Mouse (Mus musculus) c-Kit-positive CD71-positive TER-119-positive erythroid progenitor cells, embryonic 14.5 days (primary cell): ENCODE measurements around the gene Slc8a1.

Experiments
- DNase-seq: peaks from one replicate; pipeline ENCODE4 v3.0.0-alpha.2; 2013; ENCODE audit warnings: low spot score

Slc8a1 gene

DNA sequence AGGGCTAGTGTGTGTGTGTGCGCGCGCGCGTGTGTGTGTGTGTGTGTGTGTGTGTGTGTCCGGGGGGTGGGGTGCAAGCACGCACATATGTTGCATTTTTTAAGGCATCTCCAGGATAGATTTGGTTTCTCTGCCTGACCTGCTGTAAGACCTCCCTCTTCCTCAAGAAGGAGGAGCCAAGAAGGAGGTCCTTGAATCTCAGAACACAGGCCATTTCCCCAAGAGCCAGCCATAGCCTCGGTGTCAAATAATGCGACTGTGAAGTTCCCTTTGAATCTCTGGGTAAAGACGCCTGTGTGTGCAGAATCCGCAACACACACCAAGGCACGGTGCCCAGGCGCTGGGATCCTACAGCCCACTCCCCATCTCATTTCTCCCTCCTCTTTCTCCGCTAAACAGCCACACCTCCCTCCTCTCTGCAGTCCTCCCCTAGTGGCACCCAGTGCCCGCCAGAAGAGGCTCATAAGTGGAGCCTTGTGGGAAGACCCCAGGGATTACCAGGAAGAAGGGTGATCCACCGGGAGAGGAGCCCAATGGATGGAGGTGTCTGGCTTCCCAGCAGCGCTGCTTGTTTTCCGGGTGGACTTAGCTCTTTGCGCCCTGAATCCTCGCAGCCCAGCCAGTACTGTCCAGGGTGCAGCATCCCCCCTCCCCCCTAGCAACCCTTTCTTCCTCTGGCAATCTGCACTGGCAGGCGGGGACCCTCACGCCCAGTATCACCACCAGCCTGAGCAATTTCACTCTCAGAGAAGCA lies 68.9 kb downstream of the Slc8a1 start:
- DNase-seq, result no peak

DNA sequence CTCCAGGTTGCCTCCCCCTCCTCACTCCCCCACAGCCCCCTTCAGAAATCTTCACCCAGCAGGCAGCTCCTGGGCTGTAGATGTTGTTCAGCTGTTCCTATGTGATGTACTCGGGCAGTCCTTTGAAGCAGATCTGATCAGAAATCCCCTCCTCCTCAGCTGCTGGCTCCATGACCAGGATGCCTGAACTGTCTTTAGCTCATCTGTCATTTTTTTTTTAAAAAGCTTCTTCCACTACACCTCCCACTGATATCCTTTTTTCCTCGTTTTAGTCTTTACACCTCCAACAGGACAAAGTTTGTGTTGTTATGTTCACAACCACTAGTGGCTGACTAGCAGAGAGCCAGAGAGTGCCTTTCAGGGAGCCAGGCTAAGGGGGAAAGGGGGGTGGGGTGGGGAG lies 69.7 kb downstream of the Slc8a1 start:
- no peak for DNase-seq

DNA sequence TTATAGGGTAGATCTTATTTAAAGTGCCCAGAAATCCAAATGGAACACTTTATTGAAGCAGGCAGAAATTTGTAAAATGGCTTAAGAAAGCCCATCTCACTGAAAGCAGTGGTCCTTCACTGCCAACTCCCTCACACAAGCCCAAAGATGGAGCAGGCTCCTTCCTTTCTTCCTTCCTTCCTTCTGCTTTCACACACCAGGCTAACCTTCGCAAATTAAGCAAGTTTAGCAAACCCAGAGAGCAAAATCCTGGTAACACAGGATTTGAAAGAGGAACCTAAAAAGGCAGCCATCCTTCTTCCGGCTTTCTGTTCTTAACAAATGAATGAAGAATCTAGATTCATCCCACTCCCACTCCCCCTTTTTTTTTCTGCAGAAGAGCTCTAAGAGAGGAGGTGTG lies 70.2 kb downstream of the Slc8a1 start:
- DNase-seq, result no peak

DNA sequence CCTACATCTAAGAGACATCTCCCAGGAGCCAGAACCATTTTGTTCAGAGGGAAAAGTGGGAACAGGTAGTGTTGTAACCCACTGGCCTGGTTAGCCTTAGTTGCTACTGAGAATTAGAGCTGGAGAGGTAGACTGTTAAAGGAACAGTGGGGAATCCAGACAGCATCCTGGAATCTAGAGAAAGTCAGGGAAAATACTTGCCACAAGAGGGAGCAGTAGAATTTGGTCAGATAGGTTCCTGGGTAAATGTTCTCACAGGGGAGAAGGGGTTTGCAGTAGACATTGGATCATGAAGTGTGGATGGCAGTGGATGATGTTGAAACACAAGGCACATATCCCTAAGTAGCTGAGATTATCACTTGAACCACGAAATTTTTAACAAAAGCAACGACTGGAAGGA lies 71.6 kb downstream of the Slc8a1 start:
- DNase-seq, result no peak

DNA sequence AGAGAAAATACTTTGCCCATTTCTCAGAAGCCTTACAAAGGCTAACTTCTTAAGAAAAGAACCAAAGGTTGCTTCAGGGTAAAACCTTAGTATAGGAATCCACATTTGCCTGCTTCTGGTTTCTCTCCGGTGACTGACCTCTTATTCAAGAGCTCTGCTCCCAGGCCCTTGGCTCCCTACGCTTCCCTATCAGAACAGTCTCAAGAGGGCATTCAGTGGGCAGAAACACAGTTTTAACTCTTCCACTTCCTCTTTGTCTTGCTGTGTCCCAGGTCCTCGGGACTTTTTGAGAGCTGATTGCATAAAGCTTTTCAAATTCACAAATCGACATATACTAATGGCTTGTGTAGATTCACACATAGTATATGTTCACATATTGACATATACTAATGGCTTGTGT lies 73.3 kb downstream of the Slc8a1 start:
- no peak for DNase-seq

DNA sequence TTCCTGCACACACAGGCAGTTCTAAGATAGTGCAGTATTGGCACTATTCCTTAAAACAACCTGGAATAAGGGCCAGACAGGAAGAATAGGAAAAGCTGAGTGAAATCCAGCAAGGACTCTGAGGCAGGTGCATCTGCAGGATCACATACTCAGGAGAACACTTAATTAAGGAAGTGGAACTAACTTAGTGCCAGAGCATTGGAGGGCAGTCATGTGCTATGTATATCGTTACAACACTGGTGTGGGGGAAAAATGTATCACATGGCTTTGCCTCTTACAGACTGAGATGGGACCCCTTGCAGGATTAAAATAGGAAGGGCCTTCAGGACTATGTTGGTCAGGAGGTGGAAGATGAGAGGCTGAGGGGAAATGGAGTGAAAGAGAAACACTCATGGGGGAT lies 80.3 kb downstream of the Slc8a1 start:
- DNase-seq, result no peak

DNA sequence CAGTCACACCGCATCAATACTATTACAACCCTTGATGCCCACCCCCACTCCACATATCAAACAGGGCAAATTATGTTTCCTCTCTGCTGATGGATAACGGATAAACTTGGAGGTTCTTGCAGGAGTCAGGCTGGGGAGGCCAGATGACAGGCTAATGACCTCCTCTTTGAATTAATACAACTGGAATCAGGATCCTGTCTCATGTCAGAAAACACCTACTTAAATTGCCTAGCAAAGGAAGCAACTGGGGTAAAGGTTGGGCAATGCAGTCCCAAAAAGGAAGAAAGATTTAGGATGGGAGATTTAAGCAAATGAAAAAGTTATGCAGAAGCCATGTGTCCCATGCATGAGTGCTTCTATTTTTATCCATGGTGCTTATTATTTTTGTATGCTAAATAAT lies 83.6 kb downstream of the Slc8a1 start:
- DNase-seq, result no peak

DNA sequence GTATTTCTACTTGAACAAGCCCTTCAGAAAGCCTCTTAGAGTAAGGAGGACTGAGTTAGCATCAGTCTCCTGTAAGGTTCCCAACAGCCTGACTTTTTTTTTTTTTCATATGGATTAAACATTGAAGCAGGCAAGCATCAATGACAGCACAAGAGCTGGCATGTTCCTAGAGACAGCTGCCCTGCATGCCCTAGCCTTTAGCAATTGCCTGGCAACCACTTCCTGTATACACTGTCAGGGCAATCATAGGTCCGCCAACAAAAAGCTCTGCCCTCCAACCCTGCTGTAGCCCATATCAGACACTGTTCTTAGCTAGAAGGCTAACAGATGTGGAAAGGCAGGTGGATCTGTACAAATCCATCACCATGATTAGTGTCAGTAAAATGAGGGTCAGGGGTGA lies 85.2 kb downstream of the Slc8a1 start:
- DNase-seq, result no peak

DNA sequence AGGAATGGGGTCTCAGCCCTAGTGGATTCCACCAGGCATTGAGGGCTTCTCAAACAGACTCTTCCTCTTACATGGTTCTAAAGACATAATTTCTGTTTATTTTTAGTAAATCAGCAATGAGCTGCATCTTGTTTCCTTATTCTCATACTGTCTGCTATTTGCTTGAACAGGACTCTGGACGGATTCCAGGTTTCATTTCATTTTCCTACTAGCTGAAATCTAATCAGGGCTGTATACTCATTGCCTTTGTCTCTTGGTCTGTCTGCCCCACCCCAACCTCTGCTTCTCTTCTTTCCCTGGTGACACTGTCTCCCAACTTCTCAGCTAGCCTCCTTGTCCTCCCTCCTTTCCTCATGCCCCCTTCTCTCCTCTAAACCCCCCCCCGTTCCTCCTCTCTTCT lies 101.4 kb downstream of the Slc8a1 start:
- DNase-seq, result no peak

DNA sequence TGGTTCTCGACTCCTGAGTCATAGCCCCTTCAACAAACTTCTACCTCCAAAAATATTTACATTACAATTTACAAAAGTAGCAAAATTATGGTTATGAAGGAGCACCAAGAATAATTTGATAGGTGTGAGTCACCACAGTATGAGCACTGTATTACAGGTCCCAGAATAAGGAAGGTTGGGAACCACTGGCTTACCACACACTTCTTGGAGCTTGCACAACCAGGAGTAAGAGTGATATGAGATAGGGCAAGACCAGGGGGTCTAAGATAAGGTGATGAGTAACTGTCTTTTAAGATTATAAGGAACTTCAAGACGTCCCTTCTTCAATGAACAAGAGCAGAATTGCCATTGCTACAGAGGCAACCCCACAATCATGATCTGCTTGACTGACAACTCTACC lies 107.7 kb downstream of the Slc8a1 start:
- DNase-seq, result no peak

DNA sequence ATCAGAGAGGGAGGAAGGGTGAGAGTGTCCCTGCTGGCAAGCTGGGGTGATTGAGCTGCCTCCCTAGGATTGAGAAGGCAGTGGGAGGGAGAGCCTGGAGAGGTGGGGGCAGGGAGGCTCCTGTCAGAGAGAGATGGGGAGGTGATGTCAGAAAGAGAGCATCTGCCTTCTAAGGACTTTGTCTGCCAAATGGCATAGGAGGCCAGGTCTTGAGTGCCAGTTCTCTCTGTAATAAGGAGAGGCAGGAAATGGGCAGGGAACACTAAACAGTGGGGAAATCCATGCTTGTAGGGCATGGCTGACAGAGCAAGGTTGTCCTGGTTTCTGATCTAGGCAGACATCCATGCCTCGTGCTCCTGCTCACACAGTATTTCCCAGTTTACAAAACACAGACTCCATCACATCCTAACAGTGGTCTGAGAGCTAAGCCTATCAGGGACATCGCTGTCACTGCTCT lies 117.0 kb downstream of the Slc8a1 start:
- DNase-seq, result no peak

DNA sequence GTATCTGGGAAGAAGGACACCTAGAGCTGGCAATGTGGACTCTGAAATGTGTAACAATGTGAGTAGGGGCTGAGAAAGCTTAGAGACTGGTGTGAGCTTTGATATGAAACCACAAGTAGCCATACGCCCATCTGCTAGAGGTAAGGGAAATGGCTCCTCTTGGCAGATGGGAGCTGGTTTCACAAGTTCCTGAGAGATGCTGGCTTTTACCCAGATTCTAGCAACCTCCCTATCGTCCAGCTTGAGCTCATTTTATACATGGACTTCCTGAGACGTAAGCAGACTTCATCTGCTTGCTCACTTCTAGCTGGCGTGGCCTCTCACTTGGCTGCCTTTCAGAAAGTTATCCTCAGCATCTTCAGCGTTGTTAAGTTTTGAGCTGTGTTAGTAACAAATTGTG lies 119.7 kb downstream of the Slc8a1 start:
- no peak for DNase-seq

DNA sequence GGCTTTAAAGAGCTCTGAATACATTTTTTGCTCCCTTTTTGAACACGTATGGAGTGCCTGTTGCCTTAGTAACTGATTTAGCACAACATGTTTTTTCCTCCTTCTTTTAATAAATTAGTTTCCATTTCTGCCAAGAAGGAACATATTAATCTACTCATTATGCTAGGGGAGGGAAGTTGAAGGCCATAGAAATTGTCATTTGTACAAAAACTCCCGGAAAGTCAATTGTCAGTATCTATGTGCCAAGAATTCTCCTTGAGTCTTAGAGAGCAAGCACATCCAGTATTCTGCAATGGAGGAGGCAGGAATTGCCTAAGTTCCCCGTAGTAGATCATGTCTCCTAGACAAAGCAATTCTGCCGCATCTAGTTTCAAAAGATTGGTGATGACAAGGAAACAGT lies 121.9 kb downstream of the Slc8a1 start:
- no peak for DNase-seq

DNA sequence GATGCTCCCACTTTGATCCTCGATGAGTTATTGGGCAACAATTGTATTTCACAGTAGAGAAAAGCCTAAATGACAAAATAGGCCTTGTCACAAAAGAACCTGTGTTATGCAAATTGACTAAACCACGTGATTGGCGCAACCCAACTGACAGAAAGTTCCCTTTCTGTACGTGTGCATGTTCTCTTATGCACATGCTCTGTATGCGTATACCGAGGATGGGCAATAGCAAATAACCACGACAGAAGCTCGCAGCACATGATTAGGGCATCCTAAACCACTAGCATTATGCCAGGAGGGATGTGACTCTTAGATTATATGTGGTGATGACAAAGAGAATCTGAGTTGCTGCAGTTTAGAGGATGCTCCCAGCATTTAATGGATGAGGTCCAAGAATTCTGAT lies 122.8 kb downstream of the Slc8a1 start:
- DNase-seq, result no peak

DNA sequence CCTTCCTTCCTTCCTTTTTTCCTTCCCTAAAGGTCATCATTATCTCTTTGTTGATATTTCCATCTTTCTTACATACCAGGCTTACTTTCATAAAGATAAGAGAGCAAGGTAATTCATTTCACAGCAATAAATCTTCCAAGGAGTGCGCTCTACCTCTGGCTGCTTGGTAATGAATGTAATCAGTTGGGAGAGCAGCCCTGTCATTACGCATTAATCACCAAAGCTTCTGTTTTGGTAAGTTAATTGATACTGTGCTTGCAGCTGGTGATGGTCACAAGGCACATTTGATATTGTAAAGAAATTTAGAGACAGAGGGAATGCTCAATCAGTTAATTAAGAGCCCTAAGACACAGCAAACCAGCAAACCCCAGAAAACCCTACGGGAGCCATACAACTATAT lies 130.7 kb downstream of the Slc8a1 start:
- no peak for DNase-seq

DNA sequence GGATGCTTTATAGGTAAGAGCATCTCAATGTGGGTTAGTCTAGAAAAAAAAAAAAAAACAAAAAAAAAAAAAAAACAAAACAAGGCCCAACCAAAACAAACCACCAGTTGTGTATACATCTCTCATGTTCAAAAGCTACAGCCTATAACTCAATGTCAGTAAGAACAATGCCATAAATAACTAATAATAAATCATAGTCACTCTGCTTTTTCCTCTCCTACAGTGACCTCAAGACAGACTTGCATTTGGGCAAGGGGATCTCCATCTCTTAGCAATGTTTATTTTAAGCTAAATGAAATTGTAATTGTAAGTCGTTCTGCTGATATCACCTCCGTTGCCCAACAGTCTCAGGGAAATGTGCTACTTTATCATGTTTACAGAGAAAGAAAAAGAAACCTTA lies 132.1 kb downstream of the Slc8a1 start:
- no peak for DNase-seq

DNA sequence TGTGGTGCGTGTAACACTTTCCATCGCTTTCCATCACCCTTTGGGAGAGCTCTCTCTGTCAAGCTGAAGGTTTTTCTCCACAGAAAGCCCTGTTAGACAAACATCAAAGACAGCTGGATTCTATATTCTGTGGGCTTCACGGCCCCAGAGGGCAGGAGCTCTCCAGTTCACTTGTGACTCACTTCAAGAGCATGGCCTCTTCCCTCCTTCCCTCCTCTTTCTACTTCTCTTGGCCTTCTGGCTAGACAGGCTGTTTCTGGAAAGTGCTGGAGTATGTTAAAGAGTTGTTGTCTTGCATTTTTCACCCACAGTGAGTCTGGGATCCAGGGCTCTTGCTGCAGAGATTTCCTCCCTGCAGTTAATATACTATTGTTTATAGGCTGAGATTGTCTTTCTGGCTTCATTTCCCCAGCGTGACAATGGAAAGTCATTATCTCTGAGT lies 132.9 kb downstream of the Slc8a1 start:
- no peak for DNase-seq

DNA sequence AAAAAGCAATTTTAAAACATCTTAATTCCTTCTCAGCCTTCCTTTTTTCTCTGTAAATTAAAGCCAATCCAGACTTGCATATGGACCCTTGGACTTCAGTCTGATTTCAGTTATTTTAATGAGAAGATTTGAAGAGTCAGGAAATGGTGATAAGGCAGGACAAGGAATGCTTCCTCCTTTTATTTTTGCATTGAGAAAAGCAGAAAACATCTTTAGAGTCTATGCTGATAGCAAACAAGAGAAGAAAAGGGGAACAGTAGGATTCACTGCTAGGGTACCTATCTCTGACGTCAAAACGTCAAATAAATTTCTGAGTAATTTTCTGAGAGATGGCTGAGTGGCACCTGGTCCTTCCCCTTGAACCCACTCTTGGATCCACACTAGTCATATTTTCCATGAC lies 139.1 kb downstream of the Slc8a1 start:
- no peak for DNase-seq

DNA sequence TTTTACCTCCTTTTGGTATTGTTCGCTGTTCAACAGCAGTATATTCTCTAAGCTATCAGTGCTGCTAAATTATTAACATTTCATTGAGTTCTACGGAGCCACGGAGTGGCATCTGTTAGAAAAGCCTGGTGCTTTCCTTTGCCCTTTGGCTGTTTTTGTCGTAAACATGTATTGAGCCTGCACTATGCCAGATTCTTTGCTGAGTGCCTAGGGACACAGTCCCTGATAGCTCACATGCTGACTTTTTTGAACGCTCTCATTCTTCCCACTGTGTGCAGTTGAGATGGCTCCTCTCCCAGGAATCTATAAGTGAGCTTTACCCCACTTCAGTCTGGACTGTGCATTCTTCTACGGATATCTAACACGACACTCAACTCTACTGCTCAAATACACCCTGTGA lies 148.4 kb downstream of the Slc8a1 start:
- no peak for DNase-seq

DNA sequence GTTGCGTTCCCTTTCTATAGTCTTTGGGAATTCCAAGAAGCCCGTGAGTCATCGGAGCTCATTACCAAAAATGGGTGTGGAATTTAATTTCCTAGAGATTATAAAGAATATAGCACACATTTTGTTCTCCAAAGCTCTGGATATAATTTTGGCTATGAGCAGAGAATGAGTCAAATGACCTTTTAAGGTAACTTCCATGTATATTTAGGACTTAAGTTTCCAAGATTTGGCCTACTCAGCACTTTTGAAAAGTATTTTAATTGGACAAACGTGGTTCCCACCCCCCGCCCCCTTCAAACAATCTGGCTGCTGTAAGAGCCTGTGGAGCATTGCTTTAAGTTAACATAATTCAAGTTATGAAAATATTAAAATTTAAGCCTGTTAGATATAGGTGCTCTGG lies 151.4 kb downstream of the Slc8a1 start:
- no peak for DNase-seq

DNA sequence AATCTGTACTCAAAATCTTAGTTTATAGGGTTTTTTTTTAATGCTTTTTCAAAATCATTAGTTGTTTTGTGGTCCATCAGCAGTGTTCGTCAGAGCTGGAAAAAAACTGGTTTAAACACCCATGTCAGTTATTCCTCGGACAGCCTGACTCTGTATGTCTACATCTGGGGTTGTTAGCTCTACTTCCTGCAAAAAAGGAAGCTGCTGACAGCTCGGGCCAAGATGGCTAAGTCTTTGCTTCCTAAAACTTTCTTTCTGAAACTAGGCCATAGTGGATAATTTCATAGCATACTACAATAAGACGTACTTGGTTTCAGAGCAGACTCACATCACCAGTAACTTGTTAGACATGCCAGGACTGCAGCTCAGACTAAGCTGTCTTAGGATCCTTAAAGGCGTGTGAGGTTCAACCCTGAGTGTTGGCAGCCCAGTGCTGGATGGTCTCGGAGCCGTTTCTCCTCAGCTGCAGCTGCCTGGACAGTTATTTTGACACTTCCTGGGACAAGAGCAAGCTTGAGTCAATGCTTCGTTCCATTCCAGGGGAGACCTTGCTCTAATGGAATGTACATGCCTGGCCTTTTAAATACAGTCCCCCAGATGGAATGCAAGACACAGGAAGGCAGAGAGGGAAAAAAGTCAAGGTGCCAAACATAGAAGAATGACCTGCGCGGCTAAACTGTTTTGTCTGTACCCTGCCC lies 158.3 kb downstream of the Slc8a1 start:
- no peak for DNase-seq

DNA sequence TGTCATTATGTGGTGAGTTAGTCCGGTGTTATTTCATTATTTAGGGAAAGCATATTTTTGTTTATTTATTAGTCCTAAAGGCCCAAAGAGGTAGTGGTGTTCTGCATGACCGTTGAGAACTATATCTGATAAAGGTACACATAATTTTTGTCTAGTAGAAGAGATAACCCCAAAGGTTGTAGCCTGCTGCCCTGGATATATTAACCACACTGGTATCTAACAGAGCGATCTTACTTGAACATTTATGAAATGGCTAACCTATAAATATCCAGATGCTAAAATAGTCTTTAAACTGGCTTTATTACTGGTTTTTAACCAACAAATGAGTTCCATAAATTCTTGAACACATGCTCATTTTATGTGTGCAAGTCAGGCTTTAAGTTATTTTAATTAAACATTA lies 161.3 kb downstream of the Slc8a1 start:
- no peak for DNase-seq

DNA sequence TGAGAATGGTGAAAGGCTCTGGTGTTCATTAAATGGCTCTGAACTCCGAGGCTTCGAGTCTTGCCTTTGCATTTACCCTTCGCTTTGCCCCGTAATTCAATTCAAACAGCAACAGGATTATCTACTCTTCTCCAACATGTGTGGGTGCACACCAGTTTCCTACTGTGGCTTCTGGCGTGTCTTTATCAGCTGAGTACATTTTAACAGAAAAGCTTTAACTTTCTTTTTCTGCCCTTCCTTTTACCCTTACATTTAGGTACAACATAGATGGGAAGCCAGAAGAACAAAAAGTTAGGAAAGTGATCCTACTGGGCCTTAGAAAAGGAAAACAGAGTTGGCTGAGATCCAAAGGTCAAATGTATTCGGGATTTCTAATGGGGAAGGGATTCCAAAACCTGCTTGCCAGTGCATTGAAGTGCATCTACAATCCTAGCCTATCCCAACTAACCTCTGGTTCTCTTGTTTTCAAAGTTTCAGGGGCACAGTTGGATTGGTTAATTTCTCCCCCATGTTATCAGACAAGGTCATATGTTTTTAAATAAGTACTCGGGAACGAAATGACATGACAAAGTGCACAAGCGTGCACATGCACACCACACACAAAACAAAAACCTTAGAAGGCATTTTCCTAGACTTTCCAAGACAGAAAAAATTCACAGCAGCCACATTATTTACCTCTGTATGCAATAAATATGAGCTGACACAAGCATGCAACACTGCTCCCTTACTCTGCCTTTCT lies 172.4 kb downstream of the Slc8a1 start:
- DNase-seq, result no peak
